8 mouse cellular contexts compared by ENCODE assay signal in the genomic region with DNA sequence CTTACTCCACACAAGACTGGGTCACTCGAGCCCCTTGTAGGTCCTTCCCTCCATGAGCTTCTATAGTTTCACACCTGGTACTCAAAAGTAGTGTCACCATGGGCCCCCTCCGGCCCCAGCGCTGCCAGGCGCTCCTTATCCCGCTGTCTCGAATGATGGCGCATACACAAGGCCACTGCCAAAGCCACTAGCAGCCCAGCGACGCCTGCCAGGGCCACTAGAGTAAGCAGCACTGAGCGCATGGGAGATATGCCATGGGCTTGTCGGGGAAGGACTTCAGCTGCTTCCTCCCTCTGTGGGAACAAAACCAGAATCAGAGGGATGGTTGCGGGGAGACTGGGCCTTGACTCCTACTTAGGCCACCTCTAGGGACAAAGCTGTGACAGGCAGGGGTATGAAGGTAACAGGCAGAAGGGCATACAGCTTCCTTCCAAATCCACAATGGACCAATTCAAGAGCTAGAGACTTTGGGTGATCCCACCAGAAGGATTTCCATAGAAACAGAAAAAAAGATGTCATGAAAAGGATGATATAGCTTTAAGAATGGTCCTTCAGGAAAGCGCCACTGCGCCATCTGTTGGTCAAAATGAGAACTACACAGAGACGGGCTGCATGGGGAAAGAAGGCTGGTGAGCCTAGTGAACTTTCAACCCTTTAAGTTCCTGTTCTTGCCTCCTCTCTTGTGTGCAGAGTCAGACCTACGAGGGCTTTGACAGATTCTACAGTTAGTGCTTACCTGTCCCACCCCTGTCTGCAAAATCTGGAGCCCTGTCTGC. TPM values are rescaled to one million over a fixed set of nuclear protein-coding genes. Genes with fewer than 3 reads are reported as not detected.
DNase-seq lines count a peak whose midpoint lies in the region; ATAC-seq and TF ChIP-seq lines count a peak whose summit lies in the region.

No protein-coding gene starts in this region.

- no peaks in the 10 kb centered on the region for H3K36me3 ChIP-seq in forebrain, embryonic 15.5 days
- H3K36me3 ChIP-seq in kidney, postnatal 0 days (ENCODE audit: insufficient read depth, low read length): no peaks in the 10 kb centered on the region
- no peaks in the 10 kb centered on the region for H3K36me3 ChIP-seq in lung, embryonic 14.5 days (ENCODE audit: insufficient read depth)

- peak; percentile 48 for DNase-seq in ovary, postnatal 10 days (ENCODE audit: low spot score)
- no peak for DNase-seq in ovary, adult 18-20 months (ENCODE audit: low spot score)
- DNase-seq in c-Kit-positive CD71-positive TER-119-negative erythroid progenitor cells, embryonic 14.5 days (ENCODE audit: low read depth): peak; percentile 69
- DNase-seq in kidney, postnatal 0 days (ENCODE audit: low spot score): peak; percentile 80
- peak; percentile 91 for DNase-seq in lung, embryonic 14.5 days
- DNase-seq in right cerebral cortex, postnatal 10 days (ENCODE audit: low spot score in 2 of 2): peak; percentile 86 to 88
- DNase-seq in urinary bladder, postnatal 10 days (ENCODE audit: low spot score): peak; percentile 61

- H3K4me3 ChIP-seq in forebrain, embryonic 15.5 days: no peak overlapping the region
- no peak overlapping the region for H3K4me3 ChIP-seq in kidney, postnatal 0 days (replicated peaks; ENCODE audit: low read depth, low read length)
- no peak overlapping the region for H3K4me3 ChIP-seq in lung, embryonic 14.5 days (ENCODE audit: low read depth, low read length)

- peak; percentile 27; the same call in 1 of the 2 replicates for ATAC-seq in forebrain, embryonic 15.5 days (replicated peaks)
- no peak for ATAC-seq in kidney, postnatal 0 days (replicated peaks; ENCODE audit: low FRiP score, low read depth)
- ATAC-seq in lung, embryonic 14.5 days (ENCODE audit: insufficient read depth): no peak

- H3K4me2 ChIP-seq in forebrain, embryonic 15.5 days (replicated peaks): no peak overlapping the region
- no peak overlapping the region for H3K4me2 ChIP-seq in kidney, postnatal 0 days (ENCODE audit: low read length)
- no peak overlapping the region for H3K4me2 ChIP-seq in lung, embryonic 14.5 days

- H3K27ac ChIP-seq in forebrain, embryonic 15.5 days (replicated peaks): peak overlapping the region; percentile 32; the same call in 1 of the 2 replicates
- H3K27ac ChIP-seq in kidney, postnatal 0 days: no peak overlapping the region
- H3K27ac ChIP-seq in lung, embryonic 14.5 days (ENCODE audit: low read depth): no peak overlapping the region

- peaks cover 23% of the 10 kb centered on the region for H3K4me1 ChIP-seq in forebrain, embryonic 15.5 days
- H3K4me1 ChIP-seq in kidney, postnatal 0 days (replicated peaks; ENCODE audit: insufficient read depth, low read length): peaks cover 3% of the 10 kb centered on the region; the same call in 1 of the 2 replicates
- H3K4me1 ChIP-seq in lung, embryonic 14.5 days (ENCODE audit: insufficient read depth): no peaks in the 10 kb centered on the region

- H3K9ac ChIP-seq in forebrain, embryonic 15.5 days (replicated peaks): no peak overlapping the region
- H3K9ac ChIP-seq in kidney, postnatal 0 days (ENCODE audit: low read depth, low read length): no peak overlapping the region
- no peak overlapping the region for H3K9ac ChIP-seq in lung, embryonic 14.5 days

- no peaks in the 10 kb centered on the region for H3K9me3 ChIP-seq in forebrain, embryonic 15.5 days
- H3K9me3 ChIP-seq in kidney, postnatal 0 days (replicated peaks; ENCODE audit: low read length): no peaks in the 10 kb centered on the region
- H3K9me3 ChIP-seq in lung, embryonic 14.5 days (ENCODE audit: low read depth, low read length): no peaks in the 10 kb centered on the region

- H3K27me3 ChIP-seq in forebrain, embryonic 15.5 days: 0 out of 2 replicates have a peak, but pooled peaks cover 4% of the 10 kb centered on the region
- no peaks in the 10 kb centered on the region for H3K27me3 ChIP-seq in kidney, postnatal 0 days (ENCODE audit: insufficient read depth, low read length)
- H3K27me3 ChIP-seq in lung, embryonic 14.5 days (ENCODE audit: insufficient read depth, low read length): no peaks in the 10 kb centered on the region

- 64% methylated on average over 16 of the region's 16 CpGs for WGBS in forebrain, embryonic 15.5 days
- WGBS in kidney, postnatal 0 days: 63% methylated on average over 16 of the region's 16 CpGs
- 58% methylated on average over 16 of the region's 16 CpGs for WGBS in lung, embryonic 14.5 days

- peak; percentile 97 for TF ChIP-seq CTCF in kidney, postnatal 0 days (IDR thresholded peaks at IDR 0.05; ENCODE audit: low read depth)
- TF ChIP-seq CTCF in lung, embryonic 14.5 days (IDR thresholded peaks at IDR 0.05; ENCODE audit: low read depth): peak; percentile 92

RNA-seq across cellular contexts. Expression of a gene that starts 10.3 kb away (rescaled TPM):
- 6.9 and 8.7 TPM in 2 replicates for polyA plus RNA-seq in forebrain, embryonic 15.5 days (2015; fragmentation: Nextera tagmentation; extraction: Ambion mirVana)
- polyA plus RNA-seq in kidney, postnatal 0 days (2015; fragmentation: Nextera tagmentation; extraction: Ambion mirVana): 0.08 and 0.13 TPM in 2 replicates
- polyA plus RNA-seq in lung, embryonic 14.5 days (2014; fragmentation: Nextera tagmentation; extraction: Ambion mirVana): 0.21 and 0.37 TPM in 2 replicates

RNA-seq across cellular contexts. Expression of a gene that starts 17.8 kb away (rescaled TPM):
- 53.0 and 54.0 TPM in 2 replicates for polyA plus RNA-seq in forebrain, embryonic 15.5 days (2015; fragmentation: Nextera tagmentation; extraction: Ambion mirVana)
- polyA plus RNA-seq in kidney, postnatal 0 days (2015; fragmentation: Nextera tagmentation; extraction: Ambion mirVana): 30.4 and 31.3 TPM in 2 replicates
- 14.1 and 16.9 TPM in 2 replicates for polyA plus RNA-seq in lung, embryonic 14.5 days (2014; fragmentation: Nextera tagmentation; extraction: Ambion mirVana)

RNA-seq across cellular contexts. Expression of a gene that starts 22.1 kb away (rescaled TPM):
- not detected in 2 replicates for polyA plus RNA-seq in forebrain, embryonic 15.5 days (2015; fragmentation: Nextera tagmentation; extraction: Ambion mirVana)
- 0.18 TPM in 1 of 2 replicates, not detected in the other for polyA plus RNA-seq in kidney, postnatal 0 days (2015; fragmentation: Nextera tagmentation; extraction: Ambion mirVana)
- not detected in 2 replicates for polyA plus RNA-seq in lung, embryonic 14.5 days (2014; fragmentation: Nextera tagmentation; extraction: Ambion mirVana)

RNA-seq across cellular contexts. Expression of a gene that starts 24.2 kb away (rescaled TPM):
- 38.6 and 51.0 TPM in 2 replicates for polyA plus RNA-seq in forebrain, embryonic 15.5 days (2015; fragmentation: Nextera tagmentation; extraction: Ambion mirVana)
- polyA plus RNA-seq in kidney, postnatal 0 days (2015; fragmentation: Nextera tagmentation; extraction: Ambion mirVana): not detected in 2 replicates
- not detected in 2 replicates for polyA plus RNA-seq in lung, embryonic 14.5 days (2014; fragmentation: Nextera tagmentation; extraction: Ambion mirVana)

RNA-seq across cellular contexts. Expression of a gene that starts 34.4 kb away (rescaled TPM):
- polyA plus RNA-seq in forebrain, embryonic 15.5 days (2015; fragmentation: Nextera tagmentation; extraction: Ambion mirVana): 14.9 and 19.5 TPM in 2 replicates
- polyA plus RNA-seq in kidney, postnatal 0 days (2015; fragmentation: Nextera tagmentation; extraction: Ambion mirVana): 171 and 200 TPM in 2 replicates
- 21.3 and 25.3 TPM in 2 replicates for polyA plus RNA-seq in lung, embryonic 14.5 days (2014; fragmentation: Nextera tagmentation; extraction: Ambion mirVana)
